Mouse (Mus musculus): ENCODE data around the gene Gm45140. TPM values are rescaled to one million over a fixed set of nuclear protein-coding genes. Genes with fewer than 3 reads are reported as not detected.

Gene Gm45140
- polyA plus RNA-seq, 1 experiment from 2014 or later = 2.3 TPM

- DNase-seq (ENCODE audit: low spot score) = peak; percentile 35
Measured at GRCm38 (mm10) chr6:87742804-87743203, 92.8 kb downstream of the Gm45140 start.

- DNase-seq (ENCODE audit: low spot score) = no peak
Measured at GRCm38 (mm10) chr6:87741978-87742377, 93.6 kb downstream of the Gm45140 start.

GRCm38 (mm10) chr6:87740496-87740895 is 95.1 kb downstream of the Gm45140 start:
- DNase-seq (ENCODE audit: low spot score) = no peak

- DNase-seq (ENCODE audit: low spot score) = no peak
Measured at GRCm38 (mm10) chr6:87739898-87740297, 95.7 kb downstream of the Gm45140 start.

Other genes with a start within 250 kb of the Gm45140 start
- 0.07 and 0.21 TPM in 2 replicates for gene Prokr1, start 245.1 kb downstream of the Gm45140 start, polyA plus RNA-seq (2015; fragmentation: Nextera tagmentation; extraction: Ambion mirVana)
- gene Aplf, start 163.6 kb downstream of the Gm45140 start, polyA plus RNA-seq (2015; fragmentation: Nextera tagmentation; extraction: Ambion mirVana) = 16.8 and 17.4 TPM in 2 replicates
- 0.18 and 0.26 TPM in 2 replicates for gene Efcc1, start 104.9 kb downstream of the Gm45140 start, polyA plus RNA-seq (2015; fragmentation: Nextera tagmentation; extraction: Ambion mirVana)
- gene Gp9, start 57.7 kb downstream of the Gm45140 start, polyA plus RNA-seq (2015; fragmentation: Nextera tagmentation; extraction: Ambion mirVana) = 0.49 and 0.85 TPM in 2 replicates
- 9.9 and 11.7 TPM in 2 replicates for gene Rab43, start 23.6 kb downstream of the Gm45140 start, polyA plus RNA-seq (2015; fragmentation: Nextera tagmentation; extraction: Ambion mirVana)
- gene Isy1, start 3.0 kb upstream of the Gm45140 start, polyA plus RNA-seq (2015; fragmentation: Nextera tagmentation; extraction: Ambion mirVana) = 75.0 and 78.3 TPM in 2 replicates
- 1,228 and 1,268 TPM in 2 replicates for gene Cnbp, start 15.3 kb upstream of the Gm45140 start, polyA plus RNA-seq (2015; fragmentation: Nextera tagmentation; extraction: Ambion mirVana)
- 75.0 and 75.5 TPM in 2 replicates for gene Copg1, start 52.0 kb upstream of the Gm45140 start, polyA plus RNA-seq (2015; fragmentation: Nextera tagmentation; extraction: Ambion mirVana)
- gene Hmces, start 78.1 kb upstream of the Gm45140 start, polyA plus RNA-seq (2015; fragmentation: Nextera tagmentation; extraction: Ambion mirVana) = 49.3 and 50.0 TPM in 2 replicates
- 15.7 and 26.5 TPM in 2 replicates for gene H1fx, start 145.8 kb upstream of the Gm45140 start, polyA plus RNA-seq (2015; fragmentation: Nextera tagmentation; extraction: Ambion mirVana)
- gene Rab7, start 209.5 kb upstream of the Gm45140 start, polyA plus RNA-seq (2015; fragmentation: Nextera tagmentation; extraction: Ambion mirVana) = 194 and 223 TPM in 2 replicates
- gene Rpn1, start 248.7 kb upstream of the Gm45140 start, polyA plus RNA-seq (2015; fragmentation: Nextera tagmentation; extraction: Ambion mirVana) = 177 and 200 TPM in 2 replicates

Data from thymus, postnatal 0 days (tissue).